Mouse (Mus musculus) left cerebral cortex, adult 11 months (tissue): ENCODE results near the gene Tubb4b.

Source experiments
- DNase-seq: peaks from one replicate; pipeline ENCODE4 v3.0.0; 2022; ENCODE audit warnings: low spot score

The Tubb4b gene

DNA sequence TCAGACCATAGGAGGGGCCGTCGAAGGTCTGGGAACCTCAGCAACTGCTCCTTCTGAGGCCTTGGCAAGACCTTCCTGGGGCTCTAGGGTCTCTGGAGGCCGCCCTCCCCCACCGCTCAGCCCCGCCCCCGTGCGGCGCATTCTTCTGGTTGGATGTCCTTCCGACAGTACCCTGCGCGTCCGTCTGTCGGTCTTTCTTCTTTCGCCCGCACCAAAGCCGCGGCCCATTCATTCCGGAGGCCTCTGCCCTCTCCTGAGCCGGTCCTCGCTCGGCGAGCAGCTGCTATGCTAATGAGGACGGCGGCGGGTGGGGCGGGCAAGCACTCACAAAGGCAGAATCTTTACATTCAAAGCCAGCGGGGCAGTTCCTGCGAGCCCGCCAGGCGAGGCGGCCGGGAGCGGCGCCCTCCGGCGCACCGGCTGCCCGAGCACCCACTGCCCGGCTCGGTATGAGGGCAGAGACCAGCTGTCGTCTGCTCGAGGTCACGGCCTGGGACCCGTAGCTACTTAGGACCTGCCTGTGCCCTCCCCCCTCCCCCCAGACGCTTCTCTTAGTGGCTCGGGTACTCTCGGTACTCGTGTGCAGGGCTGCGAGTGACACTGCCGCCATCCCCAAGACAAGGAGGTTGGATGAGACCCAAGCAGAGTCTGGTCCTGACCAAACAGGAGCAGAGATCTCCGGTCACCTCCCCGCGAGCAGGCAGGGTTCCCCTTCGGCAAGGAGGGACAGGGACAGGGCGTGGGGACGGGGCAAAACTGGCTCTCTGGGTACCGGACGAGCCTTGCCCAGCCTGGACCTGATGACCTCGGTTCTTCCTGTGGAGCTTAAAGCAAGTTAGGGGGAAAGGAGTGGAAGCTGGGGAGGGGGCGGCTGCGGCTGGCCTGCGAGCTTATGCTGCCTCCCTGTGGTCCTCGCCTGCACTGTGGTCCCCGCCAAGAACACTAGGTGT lies 38.6 kb downstream of the Tubb4b start:
- DNase-seq = no peak

DNA sequence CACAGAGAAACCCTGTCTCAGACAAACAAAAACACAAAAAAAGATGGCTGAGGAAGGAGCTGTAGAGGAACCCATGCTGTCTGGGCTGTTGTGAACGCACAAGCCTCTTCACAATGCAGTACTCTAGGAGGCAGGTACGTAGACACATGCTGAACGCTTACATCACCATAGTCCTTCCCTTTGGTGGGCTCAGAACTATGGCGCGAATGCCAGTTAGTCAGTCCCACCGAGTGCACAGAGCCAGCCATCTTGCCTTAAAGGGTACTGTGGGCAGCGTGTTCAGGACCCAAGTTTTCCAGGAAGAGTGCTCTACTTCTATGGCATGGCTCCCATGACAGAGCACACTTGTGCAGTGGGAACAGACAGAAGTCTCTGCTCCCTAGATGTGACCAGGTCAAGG lies 40.0 kb downstream of the Tubb4b start:
- DNase-seq = no peak

DNA sequence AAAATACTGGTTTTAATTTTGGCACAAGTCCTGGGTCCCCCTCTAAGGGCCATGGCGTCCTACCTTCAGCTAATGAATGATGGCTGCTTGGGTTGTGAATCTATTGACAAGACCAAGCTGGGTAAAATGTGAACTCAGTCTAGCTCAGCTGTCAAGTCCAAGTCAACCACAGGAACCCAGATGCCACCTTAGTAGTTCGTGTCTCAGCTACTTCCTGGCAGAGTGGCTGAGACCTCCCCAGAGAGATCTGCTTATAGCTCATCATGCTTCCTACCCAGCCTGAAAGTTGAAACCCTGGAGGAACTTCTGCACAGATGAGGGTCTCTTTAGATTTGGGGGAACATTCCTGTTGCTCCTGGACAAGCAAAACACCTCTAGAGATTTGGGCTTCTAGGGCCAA lies 41.2 kb downstream of the Tubb4b start:
- no peak for DNase-seq

DNA sequence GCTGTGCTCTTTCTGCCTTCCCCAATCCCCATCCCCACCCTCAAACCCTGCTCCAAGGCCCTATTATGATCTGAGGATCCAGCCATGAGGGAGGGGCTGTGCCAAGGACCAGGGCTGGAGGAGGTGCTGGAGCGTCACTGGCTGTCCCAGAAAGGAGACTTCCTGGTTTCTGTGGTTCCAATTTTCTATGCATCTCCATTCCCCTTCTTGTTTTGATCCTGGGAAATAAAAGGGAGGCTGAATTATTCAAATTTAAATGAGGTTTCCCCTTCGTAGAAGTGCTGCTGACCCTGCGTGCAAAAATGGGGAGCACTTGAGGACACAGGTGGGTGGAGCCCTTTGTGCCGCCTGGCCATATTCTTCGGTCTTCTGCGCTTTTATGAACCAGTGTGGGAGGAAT lies 41.8 kb downstream of the Tubb4b start:
- no peak for DNase-seq

DNA sequence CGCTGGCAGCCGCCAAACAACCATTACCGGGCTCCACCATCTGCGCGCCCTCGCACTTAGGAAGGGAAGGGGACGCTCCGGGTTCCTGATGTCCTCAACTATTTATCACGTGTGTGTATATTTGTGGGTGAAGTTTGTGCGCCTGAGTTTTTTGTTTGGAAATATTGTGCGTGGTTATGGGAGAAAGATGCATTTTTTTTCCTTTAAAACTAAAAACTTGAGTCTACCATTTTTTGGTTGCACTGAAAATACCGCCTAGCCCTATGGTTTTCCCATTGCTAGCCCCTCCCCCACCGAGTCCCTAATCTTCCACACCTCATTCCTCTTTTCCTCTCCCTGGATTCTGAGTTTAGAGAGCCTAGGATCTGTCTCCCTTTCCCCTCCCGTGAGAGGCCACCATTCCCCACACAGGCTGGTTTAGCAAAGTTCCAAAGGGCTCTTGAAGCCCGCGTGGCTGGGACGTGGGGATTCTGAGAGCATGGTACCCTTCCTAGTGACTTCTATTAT lies 42.6 kb downstream of the Tubb4b start:
- no peak for DNase-seq

DNA sequence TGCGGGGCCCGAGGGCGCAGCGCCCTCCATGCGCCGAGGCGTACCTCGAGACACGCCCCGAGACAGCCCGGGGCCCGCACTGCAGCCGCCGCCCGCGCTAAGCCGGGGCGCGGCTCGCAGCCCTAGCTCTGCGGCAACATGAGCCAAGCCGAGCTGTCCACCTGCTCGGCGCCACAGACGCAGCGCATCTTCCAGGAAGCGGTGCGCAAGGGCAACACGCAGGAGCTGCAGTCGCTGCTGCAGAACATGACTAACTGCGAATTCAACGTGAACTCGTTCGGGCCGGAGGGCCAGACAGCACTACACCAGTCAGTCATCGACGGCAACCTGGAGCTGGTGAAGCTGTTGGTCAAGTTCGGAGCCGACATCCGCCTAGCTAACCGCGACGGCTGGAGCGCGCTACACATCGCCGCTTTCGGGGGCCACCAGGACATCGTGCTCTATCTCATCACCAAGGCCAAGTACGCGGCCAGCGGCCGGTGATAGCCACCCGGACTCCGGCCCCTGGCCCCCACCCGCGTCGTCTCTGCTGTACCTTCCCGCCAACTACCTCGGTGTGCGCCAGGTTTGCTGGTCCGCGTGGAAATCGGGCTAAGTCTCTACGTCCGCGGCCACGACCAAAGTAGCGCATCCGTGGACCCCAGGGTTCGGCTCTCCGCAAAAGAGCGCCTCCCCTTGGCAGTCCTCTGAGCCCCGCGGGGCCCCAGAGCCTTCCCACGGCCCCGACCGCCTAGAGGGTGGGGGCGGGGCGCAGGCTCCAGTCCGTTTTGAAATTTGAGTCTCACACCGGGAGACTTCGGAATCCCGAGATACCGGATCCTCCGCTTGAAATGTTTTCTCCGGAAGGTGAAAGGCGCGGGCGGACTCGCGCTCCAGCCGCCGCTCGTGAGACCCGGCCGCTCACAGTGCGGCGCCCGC lies 43.3 kb downstream of the Tubb4b start:
- DNase-seq = no peak

DNA sequence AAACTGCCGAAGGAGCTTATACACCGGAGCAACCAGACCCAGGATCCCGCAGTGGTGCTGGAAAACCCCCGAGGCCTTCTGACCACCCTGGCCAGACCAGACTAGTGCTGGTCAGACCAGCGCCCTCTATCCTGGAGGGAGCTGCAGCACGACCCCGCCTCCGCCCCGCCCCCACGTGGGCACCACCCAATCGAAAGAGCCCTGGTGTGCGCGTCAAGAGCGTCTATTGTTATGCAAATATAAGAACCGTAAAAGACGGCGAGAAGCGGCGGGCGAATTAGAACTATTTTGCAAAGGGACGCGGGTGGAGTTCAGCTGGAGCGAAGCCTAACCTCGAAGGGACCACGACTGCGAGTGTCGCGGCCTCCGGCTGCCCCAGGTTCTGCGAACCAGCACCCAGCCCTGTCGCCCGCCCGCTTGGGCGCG lies 44.0 kb downstream of the Tubb4b start, which contains the start of gene Nrarp:
Gene Nrarp (plus strand): TSS at position 281 of the 426 bp plus-strand sequence.
- peak; percentile 91 for DNase-seq

DNA sequence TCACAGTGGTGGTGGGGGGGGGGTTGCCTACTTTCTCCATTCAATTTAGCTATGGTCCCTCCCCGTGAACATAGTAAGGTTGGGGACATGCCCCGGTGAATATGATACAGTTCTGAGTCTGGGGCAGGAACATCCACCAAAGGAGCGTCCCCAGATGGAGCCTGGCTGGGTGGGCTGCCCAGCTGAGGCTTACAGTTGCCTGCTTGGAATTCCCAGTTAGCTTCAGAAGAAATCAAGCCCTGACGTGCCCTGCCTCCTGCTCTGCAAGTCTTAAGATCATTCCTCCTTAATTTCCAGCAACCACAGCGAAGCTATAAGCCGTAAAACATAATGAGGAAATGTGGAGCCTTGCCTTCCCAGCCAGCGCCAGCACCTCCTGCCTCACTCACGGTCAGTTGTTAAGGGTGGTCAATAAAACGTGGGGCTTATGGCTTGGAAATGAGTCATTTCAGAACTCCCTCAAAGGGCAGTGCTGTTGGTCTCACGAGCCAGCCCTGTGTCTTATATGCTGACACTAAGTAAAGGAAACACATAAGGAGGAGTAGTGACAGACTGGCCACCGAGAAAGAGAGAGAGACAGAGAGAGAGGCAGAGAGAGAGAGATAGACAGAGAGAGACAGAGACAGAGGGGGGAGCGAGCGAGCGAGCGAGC lies 44.8 kb downstream of the Tubb4b start:
- no peak for DNase-seq

DNA sequence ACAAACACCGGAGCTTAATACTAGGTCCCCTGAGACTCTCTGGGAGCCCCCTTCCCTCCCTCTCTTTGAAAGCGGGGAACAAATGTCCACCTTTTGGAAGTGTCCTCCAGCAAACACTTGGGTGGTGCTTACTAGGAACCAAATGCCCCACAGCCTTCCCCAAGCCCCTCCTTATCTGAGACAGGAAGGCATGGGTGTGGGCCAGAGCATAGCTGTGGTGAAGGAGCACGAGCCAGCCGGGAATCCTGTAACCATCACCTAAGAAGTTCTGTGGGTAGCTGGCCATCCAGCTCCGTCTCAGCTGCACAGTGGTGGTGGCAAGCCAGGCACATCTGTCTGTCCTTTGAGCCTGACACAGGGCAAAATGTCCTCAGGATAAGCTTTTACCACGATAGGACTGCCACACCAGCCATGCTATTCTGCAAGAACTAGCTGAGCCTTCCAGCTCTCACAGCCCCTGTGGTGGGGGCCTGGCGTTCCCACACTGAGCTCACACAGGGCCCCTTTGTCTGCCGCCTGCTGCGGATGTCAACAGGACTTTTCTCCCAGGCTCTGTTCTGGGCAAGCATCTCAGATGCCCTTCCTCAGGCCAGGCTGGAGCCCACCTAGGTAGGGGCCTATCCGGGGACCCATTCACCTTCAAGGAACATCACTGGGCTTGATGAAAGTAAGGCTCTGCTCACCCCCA lies 46.1 kb downstream of the Tubb4b start:
- no peak for DNase-seq

DNA sequence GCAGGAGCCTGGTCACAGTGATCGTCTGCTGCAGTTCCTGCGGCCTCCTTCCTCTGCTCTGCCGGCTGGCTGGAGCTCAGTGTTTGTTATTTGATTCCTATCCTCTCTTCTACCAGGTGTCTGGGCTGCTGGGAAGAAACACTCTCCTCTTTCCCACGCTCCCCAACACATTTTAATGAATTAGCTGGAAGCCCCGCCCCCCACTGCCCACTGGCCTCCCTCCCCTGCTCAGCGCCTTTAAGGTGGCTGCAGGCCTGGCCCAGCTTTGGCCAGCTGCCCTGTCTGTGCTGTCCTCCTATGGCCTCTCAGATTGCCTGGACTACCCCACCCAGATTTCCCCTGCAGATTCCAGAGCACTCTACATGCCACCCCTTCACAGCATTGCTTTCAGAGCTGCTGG lies 46.8 kb downstream of the Tubb4b start:
- no peak for DNase-seq

DNA sequence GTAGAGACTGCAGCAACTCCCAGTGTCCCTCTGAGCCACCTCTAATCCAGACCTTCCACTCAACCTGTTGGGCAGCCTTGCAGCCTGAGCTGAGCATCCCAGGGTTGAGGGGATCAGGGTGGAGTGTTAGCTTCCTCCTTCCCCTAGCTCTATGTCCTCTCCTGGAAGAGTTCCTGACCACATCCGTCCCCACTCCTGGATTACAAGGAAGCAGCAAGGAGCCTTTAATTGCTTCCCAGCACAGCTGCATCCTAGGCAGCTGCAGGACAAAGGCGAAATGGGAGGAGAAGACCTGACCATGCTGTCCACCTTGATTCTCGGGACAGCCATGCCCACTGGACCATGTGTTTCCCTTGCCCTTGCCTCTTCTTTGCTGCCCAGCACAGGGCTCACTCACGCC lies 47.4 kb downstream of the Tubb4b start:
- DNase-seq = no peak

DNA sequence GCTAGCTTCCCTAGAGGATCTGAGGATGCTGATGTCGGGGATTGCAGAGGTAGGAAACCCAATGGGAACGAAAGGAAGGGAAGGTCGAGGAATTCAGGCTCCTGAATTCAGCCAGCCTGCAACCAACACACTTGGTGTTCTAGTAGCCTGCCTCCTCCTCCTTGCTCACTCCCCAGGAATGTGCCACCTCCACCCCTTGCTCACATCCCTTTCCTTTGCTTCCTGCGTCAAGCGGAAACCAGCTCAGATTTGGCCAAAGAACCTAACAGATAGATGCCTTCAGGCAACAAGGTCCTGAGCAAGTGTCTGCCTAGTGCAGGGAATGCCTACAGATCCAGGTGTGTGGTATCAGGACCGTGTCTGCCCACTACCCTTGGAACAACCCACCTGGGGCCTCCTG lies 47.9 kb downstream of the Tubb4b start:
- no peak for DNase-seq

DNA sequence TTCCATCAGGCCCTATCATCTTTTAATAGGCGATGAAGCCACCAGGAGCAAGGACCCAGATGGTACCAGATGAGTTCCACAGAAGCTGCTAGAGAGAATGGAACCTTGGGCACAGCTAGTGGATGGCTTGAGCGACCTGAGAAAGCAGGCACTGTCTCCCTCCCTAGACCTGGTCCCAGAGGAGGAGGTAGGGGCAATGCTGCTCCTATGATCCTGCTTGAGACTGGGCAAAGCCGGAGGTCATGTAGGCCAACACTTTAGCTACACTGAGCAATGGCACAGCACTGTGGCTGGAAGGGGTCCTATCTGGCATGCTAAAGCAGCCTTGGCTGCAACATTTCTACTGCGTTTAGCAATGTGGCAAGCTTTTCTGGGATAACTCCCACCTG lies 48.8 kb downstream of the Tubb4b start:
- DNase-seq = no peak

DNA sequence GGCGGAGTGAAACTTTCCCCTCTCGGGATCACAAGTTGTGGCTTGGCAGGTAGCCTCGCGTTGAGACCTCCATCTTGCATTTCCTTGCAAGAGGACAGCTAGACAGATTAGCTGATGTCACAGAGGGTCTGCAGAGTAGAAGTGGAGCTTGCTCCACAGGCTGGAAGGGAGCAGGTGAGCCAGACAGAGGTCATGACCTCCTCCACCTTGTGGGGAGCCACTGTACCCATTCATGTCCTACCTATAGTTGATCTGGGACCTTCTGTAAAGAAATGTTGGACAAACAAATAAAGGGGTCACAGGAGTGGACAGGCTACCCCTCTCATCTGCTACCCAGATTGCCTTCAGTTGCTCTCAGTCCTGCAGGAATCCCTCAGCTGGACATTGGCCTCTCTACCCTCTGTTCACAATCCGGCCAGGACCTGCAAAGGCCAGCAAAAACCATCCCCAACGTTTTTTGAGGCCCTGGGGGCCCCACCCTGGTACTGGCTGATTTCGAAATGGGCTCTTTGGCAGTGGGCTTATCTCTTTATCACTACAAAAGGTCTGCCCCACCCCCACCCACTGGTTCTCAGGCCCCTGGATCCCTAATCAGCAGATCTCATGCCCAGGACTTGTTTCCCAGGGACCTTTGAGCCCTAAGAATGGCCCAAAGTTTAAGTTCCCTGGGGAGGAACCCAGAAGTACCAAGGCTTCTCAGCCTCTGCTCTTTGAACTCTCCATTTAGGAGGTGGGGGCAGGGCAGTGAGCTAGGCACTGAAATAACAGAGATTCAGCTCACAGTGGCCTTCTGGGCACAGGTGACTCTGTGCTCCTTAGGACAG lies 49.4 kb downstream of the Tubb4b start:
- no peak for DNase-seq

DNA sequence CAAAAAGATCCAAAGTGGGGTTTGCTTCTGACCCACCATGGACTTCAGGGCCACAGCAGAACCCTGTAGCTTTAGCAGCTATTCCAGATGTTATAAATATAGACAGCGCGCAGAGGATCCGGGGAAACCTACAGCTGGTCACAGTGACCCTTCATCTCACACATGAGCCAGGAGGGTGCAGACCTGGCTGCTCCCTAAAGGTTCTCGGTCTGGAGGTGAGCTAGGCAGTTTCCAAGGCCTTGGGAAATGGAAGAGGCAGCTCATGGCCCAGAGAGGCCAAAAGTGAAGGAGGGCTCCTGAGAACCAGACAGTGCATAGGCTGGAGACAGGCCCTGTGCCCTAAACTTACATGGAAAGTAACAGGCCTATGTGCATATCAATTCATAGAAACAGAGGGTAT lies 50.7 kb downstream of the Tubb4b start:
- DNase-seq = no peak

DNA sequence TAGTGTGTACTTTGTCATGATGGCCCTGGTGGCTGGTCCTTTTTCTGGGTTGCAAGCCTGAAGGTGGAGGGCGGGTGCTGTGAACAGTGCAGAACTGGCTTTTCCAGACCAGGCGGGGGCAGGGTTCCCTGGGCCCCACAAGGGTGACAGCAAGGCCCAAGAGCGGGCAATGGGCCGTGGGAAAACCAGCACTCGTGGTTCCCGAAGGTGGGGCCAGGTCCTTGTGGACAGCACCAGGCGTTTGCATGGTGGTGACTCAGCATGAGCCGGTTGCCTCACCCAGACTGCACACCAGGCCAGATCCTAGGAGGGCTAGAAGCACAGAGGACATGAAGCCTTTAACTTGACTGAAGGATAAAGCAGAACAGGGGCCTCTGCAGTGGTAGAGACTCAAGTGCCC lies 51.9 kb downstream of the Tubb4b start:
- no peak for DNase-seq
